Mouse (Mus musculus) embryonic facial prominence, embryonic 13.5 days (tissue): ENCODE results near the gene 6030458C11Rik. TPM values are rescaled to one million over a fixed set of nuclear protein-coding genes. Genes with fewer than 3 reads are reported as not detected.

Experiments
- ATAC-seq: fragments of 200-750 bp; cut with Nextera tagmentation; 2 replicates; pipeline ENCODE4 v1.8.0; 2017; ENCODE audit warnings: low read depth; ENCODE audit not compliant: insufficient number of reproducible peaks, insufficient read depth, low FRiP score, low TSS enrichment
- H3K27ac ChIP-seq: fragments of 300-500 bp; sonication (generic); 2 replicates; pipeline ENCODE4 v1.5.1; 2015; ENCODE audit warnings: moderate library complexity, mild to moderate bottlenecking, inconsistent platforms
- H3K27me3 ChIP-seq: fragments of 300-500 bp; sonication (generic); 2 replicates; pipeline ENCODE4 v1.6.1; 2015; ENCODE audit warnings: mild to moderate bottlenecking, inconsistent platforms
- H3K36me3 ChIP-seq: fragments of 300-500 bp; sonication (generic); 2 replicates; pipeline ENCODE4 v1.6.1; 2015; ENCODE audit warnings: mild to moderate bottlenecking, inconsistent platforms
- H3K4me1 ChIP-seq: fragments of 300-500 bp; sonication (generic); 2 replicates; pipeline ENCODE4 v1.6.1; 2015; ENCODE audit warnings: inconsistent platforms
- H3K4me2 ChIP-seq: fragments of 300-500 bp; sonication (generic); 2 replicates; pipeline ENCODE4 v1.6.1; 2015; ENCODE audit warnings: moderate library complexity, mild to moderate bottlenecking, inconsistent platforms
- H3K4me3 ChIP-seq: fragments of 300-500 bp; sonication (generic); 2 replicates; pipeline ENCODE4 v1.5.1; 2015; ENCODE audit warnings: mild to moderate bottlenecking, inconsistent platforms
- H3K9ac ChIP-seq: fragments of 300-500 bp; sonication (generic); 2 replicates; pipeline ENCODE4 v1.6.1; 2015; ENCODE audit warnings: mild to moderate bottlenecking, inconsistent platforms
- H3K9me3 ChIP-seq: fragments of 300-500 bp; sonication (generic); 2 replicates; pipeline ENCODE4 v1.6.1; 2016; ENCODE audit warnings: inconsistent platforms
- WGBS: fragments of 180-500 bp; shearing (Covaris S2); methylation state at CpG from one replicate; pipeline ENCODE4 v1.1.7; 2015; ENCODE audit warnings: mixed read lengths; 5-methylcytosine and 5-hydroxymethylcytosine counted together
- microRNA-seq: library from miRNA; unstranded; fragments of <30 nt; microRNA quantifications from one replicate; pipeline ENCODE4, GENCODE M21; 2016
- polyA plus RNA-seq: library from polyadenylated mRNA; unstranded; fragments of >200 nt; fragmentation: Nextera tagmentation; extraction: Ambion mirVana; gene quantifications from 2 replicates; pipeline ENCODE4 v1.2.1, GENCODE M21; 2015

The 6030458C11Rik gene
- polyA plus RNA-seq, 1 experiment from 2014 or later = 53.2 TPM

DNA sequence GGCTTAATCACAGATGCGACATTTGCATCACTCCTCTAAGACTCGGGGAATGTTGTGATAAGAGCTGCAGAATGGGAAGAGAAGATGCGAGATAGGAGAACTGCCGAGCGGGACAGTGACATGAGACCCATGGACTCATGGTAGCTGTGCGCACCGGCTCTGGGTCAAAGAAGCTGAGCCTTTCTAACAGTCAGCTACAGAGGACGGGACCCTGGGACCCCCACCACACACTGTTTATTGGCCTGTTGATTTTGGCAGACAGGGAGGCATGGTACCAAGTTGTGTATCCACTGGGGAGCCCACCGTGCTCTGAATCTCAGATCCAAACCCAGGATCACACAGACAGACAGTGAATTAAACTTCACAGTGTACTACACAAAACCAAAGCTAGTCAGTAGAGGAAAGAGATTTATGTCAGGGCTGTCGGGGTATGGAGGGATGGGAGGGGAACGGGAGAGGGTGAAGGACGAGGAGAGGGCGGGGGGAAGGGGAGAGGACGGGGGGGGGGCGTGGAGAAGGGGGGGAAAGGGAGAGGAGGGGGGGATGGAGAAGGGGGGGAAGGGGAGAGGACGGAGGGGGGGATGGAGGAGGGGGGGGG is 42.6 kb downstream of the 6030458C11Rik start:
- Histone ChIP-seq H3K4me2 (no peak overlapping the region), H3K27me3 (no peaks in the 10 kb centered on the region), H3K4me1 (no peaks in the 10 kb centered on the region), H3K9me3 (no peaks in the 10 kb centered on the region), H3K4me3 (no peak overlapping the region), H3K9ac (no peak overlapping the region), H3K27ac (no peak overlapping the region), H3K36me3 (no peaks in the 10 kb centered on the region)
- 74% methylated on average over 11 of the region's 16 CpGs for WGBS
- ATAC-seq = no peak

GRCm38 (mm10) chr15:12781296-12781695 is 43.2 kb downstream of the 6030458C11Rik start:
- H3K4me1 ChIP-seq = no peaks in the 10 kb centered on the region
- no peaks in the 10 kb centered on the region for H3K9me3 ChIP-seq
- no peak overlapping the region for H3K4me2 ChIP-seq
- H3K27me3 ChIP-seq = no peaks in the 10 kb centered on the region
- ATAC-seq = no peak
- no peak overlapping the region for H3K9ac ChIP-seq
- no peak overlapping the region for H3K4me3 ChIP-seq
- H3K27ac ChIP-seq = no peak overlapping the region
- WGBS = 84% methylated on average over 6 of the region's 6 CpGs
- H3K36me3 ChIP-seq = no peaks in the 10 kb centered on the region

GRCm38 (mm10) chr15:12774149-12774753 is 50.2 kb downstream of the 6030458C11Rik start:
- H3K27ac ChIP-seq = no peak overlapping the region
- no peak overlapping the region for H3K9ac ChIP-seq
- H3K27me3 ChIP-seq = no peaks in the 10 kb centered on the region
- WGBS = 66% methylated on average over 11 of the region's 11 CpGs
- ATAC-seq = no peak
- H3K36me3 ChIP-seq = no peaks in the 10 kb centered on the region
- no peak overlapping the region for H3K4me2 ChIP-seq
- H3K4me1 ChIP-seq = no peaks in the 10 kb centered on the region
- H3K9me3 ChIP-seq = no peaks in the 10 kb centered on the region
- no peak overlapping the region for H3K4me3 ChIP-seq

DNA sequence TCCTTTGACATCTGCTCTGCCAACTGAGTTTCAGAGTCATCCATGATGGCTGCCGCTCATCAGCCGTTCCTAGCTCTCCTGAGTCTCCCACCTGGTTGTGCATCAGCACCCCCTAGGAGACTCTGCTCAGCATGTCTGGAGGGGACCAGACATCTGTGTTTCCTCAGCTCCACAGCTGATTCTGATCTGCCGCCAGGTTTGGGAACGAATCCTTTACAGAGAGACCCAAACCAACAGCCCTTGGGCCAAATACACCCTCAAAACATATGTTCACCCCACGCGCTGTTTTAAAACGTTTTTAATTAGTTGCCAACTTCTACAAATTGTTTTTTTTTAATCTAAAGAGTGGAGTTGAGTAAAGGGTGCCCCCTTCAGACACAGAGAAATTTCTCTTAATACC is 53.5 kb downstream of the 6030458C11Rik start:
- Histone ChIP-seq H3K36me3 (no peaks in the 10 kb centered on the region), H3K27ac (no peak overlapping the region), H3K9ac (no peak overlapping the region), H3K4me1 (no peaks in the 10 kb centered on the region), H3K27me3 (no peaks in the 10 kb centered on the region), H3K4me3 (no peak overlapping the region), H3K9me3 (no peaks in the 10 kb centered on the region), H3K4me2 (no peak overlapping the region)
- 34% methylated on average over 7 of the region's 7 CpGs for WGBS
- ATAC-seq = no peak

GRCm38 (mm10) chr15:12766848-12767247 is 57.6 kb downstream of the 6030458C11Rik start:
- Histone ChIP-seq H3K4me1 (0 out of 2 replicates have a peak, but pooled peaks cover 13% of the 10 kb centered on the region), H3K4me2 (no peak overlapping the region), H3K27me3 (no peaks in the 10 kb centered on the region), H3K9ac (no peak overlapping the region), H3K27ac (no peak overlapping the region), H3K9me3 (no peaks in the 10 kb centered on the region), H3K36me3 (no peaks in the 10 kb centered on the region), H3K4me3 (no peak overlapping the region)
- no peak for ATAC-seq
- WGBS = 74% methylated on average over 4 of the region's 4 CpGs

- Histone ChIP-seq H3K4me1 (0 out of 2 replicates have a peak, but pooled peaks cover 13% of the 10 kb centered on the region), H3K9ac (no peak overlapping the region), H3K36me3 (no peaks in the 10 kb centered on the region), H3K4me2 (no peak overlapping the region), H3K4me3 (no peak overlapping the region), H3K27me3 (no peaks in the 10 kb centered on the region), H3K27ac (no peak overlapping the region), H3K9me3 (no peaks in the 10 kb centered on the region)
- WGBS = 59% methylated on average over 10 of the region's 10 CpGs
- no peak for ATAC-seq
These were observed 61.3 kb downstream of the 6030458C11Rik start for GRCm38 (mm10) chr15:12763147-12763546.

GRCm38 (mm10) chr15:12762258-12762913 is 62.1 kb downstream of the 6030458C11Rik start:
- 0 out of 2 replicates have a peak, but pooled peaks cover 13% of the 10 kb centered on the region for H3K4me1 ChIP-seq
- no peak overlapping the region for H3K4me3 ChIP-seq
- 69% methylated on average over 11 of the region's 11 CpGs for WGBS
- H3K27me3 ChIP-seq = no peaks in the 10 kb centered on the region
- H3K9me3 ChIP-seq = no peaks in the 10 kb centered on the region
- H3K9ac ChIP-seq = no peak overlapping the region
- no peak overlapping the region for H3K27ac ChIP-seq
- H3K4me2 ChIP-seq = no peak overlapping the region
- no peaks in the 10 kb centered on the region for H3K36me3 ChIP-seq
- no peak for ATAC-seq

DNA sequence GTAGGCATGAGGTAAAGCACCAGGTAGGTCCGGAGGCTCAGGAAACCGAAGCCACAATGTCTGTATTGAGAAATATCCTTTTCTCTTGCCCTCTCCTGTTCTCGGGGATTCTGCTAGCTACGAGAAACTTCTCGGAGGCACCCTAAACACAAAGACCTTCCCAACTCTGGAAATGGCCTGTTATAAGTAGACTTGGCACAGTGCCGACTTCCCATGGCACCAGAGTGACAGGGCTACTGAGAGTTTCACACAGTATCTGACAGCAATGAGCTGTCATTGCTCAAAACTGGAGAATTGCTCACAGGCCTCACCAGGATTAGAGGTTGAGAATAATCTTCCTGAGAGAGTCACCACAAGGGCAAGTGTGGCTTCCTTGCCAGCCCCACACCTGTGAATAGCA is 63.7 kb downstream of the 6030458C11Rik start:
- Histone ChIP-seq H3K4me3 (no peak overlapping the region), H3K36me3 (no peaks in the 10 kb centered on the region), H3K27ac (no peak overlapping the region), H3K9ac (no peak overlapping the region), H3K4me1 (0 out of 2 replicates have a peak, but pooled peaks cover 13% of the 10 kb centered on the region), H3K9me3 (no peaks in the 10 kb centered on the region), H3K4me2 (no peak overlapping the region), H3K27me3 (no peaks in the 10 kb centered on the region)
- ATAC-seq = no peak
- 79% methylated on average over 6 of the region's 6 CpGs for WGBS

GRCm38 (mm10) chr15:12758461-12758860 is 66.0 kb downstream of the 6030458C11Rik start:
- H3K4me3 ChIP-seq = no peak overlapping the region
- H3K27me3 ChIP-seq = no peaks in the 10 kb centered on the region
- no peaks in the 10 kb centered on the region for H3K36me3 ChIP-seq
- no peak overlapping the region for H3K27ac ChIP-seq
- ATAC-seq = no peak
- H3K4me1 ChIP-seq = peaks cover 14% of the 10 kb centered on the region
- no peak overlapping the region for H3K4me2 ChIP-seq
- 50% methylated on average over 5 of the region's 5 CpGs for WGBS
- H3K9me3 ChIP-seq = no peaks in the 10 kb centered on the region
- H3K9ac ChIP-seq = no peak overlapping the region

Small RNA genes within 50 kb of the gene (microRNA-seq; reads per million reads assigned to microRNA genes)
- not detected for gene Gm47288

Other genes with a start within 250 kb of the 6030458C11Rik start
- gene Pdzd2, start 84.7 kb downstream of the 6030458C11Rik start, polyA plus RNA-seq = 17.9 and 21.8 TPM in 2 replicates
- 46.5 and 54.2 TPM in 2 replicates for gene Drosha, start 166 bp upstream of the 6030458C11Rik start, polyA plus RNA-seq